Mouse (Mus musculus): ENCODE measurements around the gene Olfr544. TPM values are rescaled to one million over a fixed set of nuclear protein-coding genes. Genes with fewer than 3 reads are reported as not detected.

The Olfr544 gene
- polyA plus RNA-seq, 2 experiments: 0.18 TPM; not detected in 1

DNA sequence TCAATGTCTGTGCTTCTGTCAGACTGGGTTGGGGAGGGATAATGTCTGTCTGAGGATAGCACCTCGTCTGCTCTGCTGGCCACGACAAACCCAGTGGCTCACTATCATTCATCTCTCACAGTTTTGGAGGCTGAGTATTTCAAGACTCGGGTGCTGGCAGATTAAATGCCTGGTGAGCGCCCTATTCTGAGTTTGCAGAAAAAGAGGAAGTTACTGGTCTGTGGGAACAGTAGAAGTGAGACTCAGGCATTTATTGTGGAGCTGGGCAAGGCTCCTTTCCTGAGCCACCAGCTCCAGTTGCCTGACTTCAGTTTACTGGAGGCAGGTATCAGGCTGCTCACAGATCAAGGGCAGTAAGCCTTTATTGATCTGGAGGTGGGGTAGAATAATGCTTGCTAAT is 26.0 kb upstream of the Olfr544 start:
- Histone ChIP-seq H3K4me1 (ENCODE audit: control insufficient read depth, insufficient read depth, low read length) (peaks cover 6% of the 10 kb centered on the region; the same call in 1 of the 2 replicates), H3K4me2 (replicated peaks; ENCODE audit: low read depth, low read length, severe bottlenecking) (no peak overlapping the region), H3K36me3 (ENCODE audit: control insufficient read depth, insufficient read depth, low read length) (no peaks in the 10 kb centered on the region), H3K9me3 (ENCODE audit: control insufficient read depth, low read length) (no peaks in the 10 kb centered on the region), H3K9ac (ENCODE audit: low read depth, low read length, severe bottlenecking) (no peak overlapping the region), H3K27ac (replicated peaks; ENCODE audit: low read depth, low read length) (no peak overlapping the region), H3K27me3 (ENCODE audit: control insufficient read depth, insufficient read depth, low read length) (peaks cover 4% of the 10 kb centered on the region; the same call in 1 of the 2 replicates), H3K4me3 (replicated peaks; ENCODE audit: low read length) (no peak overlapping the region)
- no peak for TF ChIP-seq POLR2A (IDR thresholded peaks at IDR 0.05; ENCODE audit: borderline replicate concordance, extremely low read depth, insufficient read depth, insufficient read length)
- ATAC-seq (ENCODE audit: low FRiP score, low read depth): no peak
- DNase-seq (ENCODE audit: low spot score): no peak
- 70% methylated on average over 4 of the region's 4 CpGs for WGBS

DNA sequence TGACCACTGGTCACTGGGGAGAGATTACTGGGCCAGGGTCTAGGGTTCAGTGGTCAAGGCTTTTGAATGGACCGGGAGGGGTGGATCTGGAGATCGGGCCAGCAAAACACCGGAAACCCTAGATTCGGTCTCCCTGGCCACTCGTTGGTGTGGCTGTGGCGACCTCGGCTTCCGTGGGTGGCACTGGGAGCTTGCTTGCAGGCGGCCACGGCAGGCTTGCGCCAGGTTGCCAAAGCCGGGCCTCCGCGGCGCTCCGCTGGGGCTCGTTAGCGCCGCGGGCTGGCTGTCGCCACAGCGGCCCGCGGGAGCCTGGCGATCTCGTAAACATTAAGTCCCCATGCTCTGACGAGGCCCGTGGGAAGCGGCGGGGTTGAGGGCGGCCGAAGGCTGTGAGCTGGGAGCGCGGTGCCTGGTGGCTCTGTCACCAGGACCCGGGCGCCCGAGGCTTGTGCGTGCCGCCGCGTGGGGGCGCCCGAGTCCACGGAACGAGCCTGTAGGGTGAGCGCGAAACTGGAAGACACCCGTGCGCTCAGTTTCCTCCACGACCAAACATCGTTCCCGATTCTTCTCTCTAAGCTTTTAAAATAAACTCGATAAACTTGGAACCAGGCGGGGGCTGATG is 24.8 kb upstream of the Olfr544 start:
- TF ChIP-seq POLR2A (IDR thresholded peaks at IDR 0.05; ENCODE audit: borderline replicate concordance, extremely low read depth, insufficient read depth, insufficient read length): no peak
- under 1% methylated on average over 51 of the region's 54 CpGs for WGBS

DNA sequence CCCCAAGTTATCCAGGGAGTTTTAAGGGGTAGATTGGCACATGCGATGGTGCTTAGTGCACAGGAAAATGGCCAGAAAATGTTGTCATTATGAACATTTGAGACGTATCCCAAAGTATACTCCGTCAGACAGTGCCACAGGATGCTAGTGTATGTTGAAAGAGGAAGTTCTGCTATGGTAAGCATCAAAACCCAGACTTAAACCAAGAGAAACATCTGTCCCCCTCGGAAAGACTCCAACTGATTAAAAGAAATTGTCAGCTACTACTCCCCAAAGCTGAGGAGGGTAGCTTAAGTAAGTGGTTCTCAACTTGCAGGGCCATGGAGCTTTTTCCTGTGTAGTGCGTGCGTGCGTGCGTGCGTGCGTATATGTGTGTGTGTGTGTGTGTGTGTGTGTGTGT is 23.8 kb upstream of the Olfr544 start:
- Histone ChIP-seq H3K4me3 (replicated peaks; ENCODE audit: low read length) (no peak overlapping the region), H3K27me3 (ENCODE audit: control insufficient read depth, insufficient read depth, low read length) (peaks cover 4% of the 10 kb centered on the region; the same call in 1 of the 2 replicates), H3K4me2 (replicated peaks; ENCODE audit: low read depth, low read length, severe bottlenecking) (no peak overlapping the region), H3K9me3 (ENCODE audit: control insufficient read depth, low read length) (no peaks in the 10 kb centered on the region), H3K9ac (ENCODE audit: low read depth, low read length, severe bottlenecking) (no peak overlapping the region), H3K27ac (replicated peaks; ENCODE audit: low read depth, low read length) (no peak overlapping the region), H3K4me1 (ENCODE audit: control insufficient read depth, insufficient read depth, low read length) (peaks cover 5% of the 10 kb centered on the region; the same call in 1 of the 2 replicates), H3K36me3 (ENCODE audit: control insufficient read depth, insufficient read depth, low read length) (no peaks in the 10 kb centered on the region)
- no peak for ATAC-seq (ENCODE audit: low FRiP score, low read depth)
- no peak for TF ChIP-seq POLR2A (IDR thresholded peaks at IDR 0.05; ENCODE audit: borderline replicate concordance, extremely low read depth, insufficient read depth, insufficient read length)
- 87% methylated on average over 10 of the region's 10 CpGs for WGBS
- no peak for DNase-seq (ENCODE audit: low spot score)

More for the DNA sequence above, 24.8 kb upstream of the Olfr544 start:
- H3K9me3 ChIP-seq (ENCODE audit: control insufficient read depth, low read length): no peaks in the 10 kb centered on the region
- H3K36me3 ChIP-seq (ENCODE audit: control insufficient read depth, insufficient read depth, low read length): no peaks in the 10 kb centered on the region
- peak overlapping the region; percentile 45 for H3K4me3 ChIP-seq (replicated peaks; ENCODE audit: low read length)
- ATAC-seq (ENCODE audit: low FRiP score, low read depth) (peak; percentile 89), DNase-seq (ENCODE audit: low spot score) (peak; percentile 69)
- H3K27me3 ChIP-seq (ENCODE audit: control insufficient read depth, insufficient read depth, low read length): peaks cover 4% of the 10 kb centered on the region; the same call in 1 of the 2 replicates
- H3K27ac ChIP-seq (replicated peaks; ENCODE audit: low read depth, low read length): no peak overlapping the region
- peak overlapping the region; percentile 64 for H3K9ac ChIP-seq (ENCODE audit: low read depth, low read length, severe bottlenecking)
- H3K4me2 ChIP-seq (replicated peaks; ENCODE audit: low read depth, low read length, severe bottlenecking): peak overlapping the region; percentile 93
- H3K4me1 ChIP-seq (ENCODE audit: control insufficient read depth, insufficient read depth, low read length): peaks cover 6% of the 10 kb centered on the region; the same call in 1 of the 2 replicates

DNA sequence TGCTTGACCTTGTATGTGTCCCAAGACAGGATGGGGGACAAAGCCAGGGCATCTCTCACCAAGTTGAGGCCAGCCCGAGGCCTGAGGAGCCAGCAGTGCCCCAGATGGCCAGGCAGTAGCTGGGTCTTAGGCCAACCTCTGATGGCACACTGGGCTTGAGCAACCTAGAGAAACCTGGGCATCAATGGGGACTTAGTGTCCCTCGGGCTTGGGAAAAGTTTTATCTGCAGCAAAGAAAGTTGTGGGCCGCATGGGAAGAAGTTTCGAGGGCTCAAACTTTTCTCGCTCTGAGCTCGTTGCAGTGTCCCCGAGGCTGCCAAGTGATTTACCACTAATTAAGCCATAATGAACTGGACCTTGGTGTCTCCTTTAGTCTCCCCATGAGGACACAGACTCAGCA is 21.6 kb upstream of the Olfr544 start:
- H3K27ac ChIP-seq (replicated peaks; ENCODE audit: low read depth, low read length): no peak overlapping the region
- no peak overlapping the region for H3K4me3 ChIP-seq (replicated peaks; ENCODE audit: low read length)
- no peak for TF ChIP-seq POLR2A (IDR thresholded peaks at IDR 0.05; ENCODE audit: borderline replicate concordance, extremely low read depth, insufficient read depth, insufficient read length)
- H3K9ac ChIP-seq (ENCODE audit: low read depth, low read length, severe bottlenecking): no peak overlapping the region
- H3K36me3 ChIP-seq (ENCODE audit: control insufficient read depth, insufficient read depth, low read length): no peaks in the 10 kb centered on the region
- no peaks in the 10 kb centered on the region for H3K9me3 ChIP-seq (ENCODE audit: control insufficient read depth, low read length)
- no peak overlapping the region for H3K4me2 ChIP-seq (replicated peaks; ENCODE audit: low read depth, low read length, severe bottlenecking)
- 65% methylated on average over 7 of the region's 7 CpGs for WGBS
- DNase-seq (ENCODE audit: low spot score): no peak
- no peaks in the 10 kb centered on the region for H3K4me1 ChIP-seq (ENCODE audit: control insufficient read depth, insufficient read depth, low read length)
- peaks cover 4% of the 10 kb centered on the region; the same call in 1 of the 2 replicates for H3K27me3 ChIP-seq (ENCODE audit: control insufficient read depth, insufficient read depth, low read length)
- no peak for ATAC-seq (ENCODE audit: low FRiP score, low read depth)

DNA sequence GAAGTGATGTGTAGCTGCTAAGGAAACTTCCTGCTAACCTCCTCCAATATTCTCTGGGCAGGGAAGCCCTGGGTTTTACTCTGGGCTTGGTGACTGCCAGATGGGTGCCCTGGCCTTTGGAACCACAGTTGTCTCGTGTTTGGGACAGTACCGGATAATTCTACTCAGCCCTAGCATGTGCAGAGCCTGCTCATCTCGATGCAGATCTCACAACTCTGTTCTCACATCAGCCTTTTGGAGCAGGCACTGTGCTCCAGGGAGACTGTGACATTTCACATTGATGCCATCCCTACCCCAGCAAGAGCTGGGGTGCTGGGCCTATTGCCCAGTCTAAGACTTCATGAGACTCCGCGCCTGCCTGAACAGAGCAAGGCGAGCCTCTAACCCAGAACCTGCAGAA is 20.6 kb upstream of the Olfr544 start:
- no peaks in the 10 kb centered on the region for H3K4me1 ChIP-seq (ENCODE audit: control insufficient read depth, insufficient read depth, low read length)
- no peak overlapping the region for H3K4me3 ChIP-seq (replicated peaks; ENCODE audit: low read length)
- ATAC-seq (ENCODE audit: low FRiP score, low read depth): no peak
- no peaks in the 10 kb centered on the region for H3K9me3 ChIP-seq (ENCODE audit: control insufficient read depth, low read length)
- no peak for TF ChIP-seq POLR2A (IDR thresholded peaks at IDR 0.05; ENCODE audit: borderline replicate concordance, extremely low read depth, insufficient read depth, insufficient read length)
- H3K4me2 ChIP-seq (replicated peaks; ENCODE audit: low read depth, low read length, severe bottlenecking): no peak overlapping the region
- 86% methylated on average over 6 of the region's 6 CpGs for WGBS
- no peaks in the 10 kb centered on the region; the same call in 1 of the 2 replicates for H3K27me3 ChIP-seq (ENCODE audit: control insufficient read depth, insufficient read depth, low read length)
- H3K9ac ChIP-seq (ENCODE audit: low read depth, low read length, severe bottlenecking): no peak overlapping the region
- no peak for DNase-seq (ENCODE audit: low spot score)
- no peak overlapping the region for H3K27ac ChIP-seq (replicated peaks; ENCODE audit: low read depth, low read length)
- no peaks in the 10 kb centered on the region for H3K36me3 ChIP-seq (ENCODE audit: control insufficient read depth, insufficient read depth, low read length)

Measured in limb, embryonic 14.5 days (tissue).